Mouse (Mus musculus) intestine, postnatal 0 days (tissue): ENCODE results near the gene Rhou. TPM values are rescaled to one million over a fixed set of nuclear protein-coding genes. Genes with fewer than 3 reads are reported as not detected.

Experiments used
- ATAC-seq: fragments of 200-750 bp; cut with Nextera tagmentation; 2 replicates; pipeline ENCODE4 v1.8.0; 2017; ENCODE audit warnings: mild to moderate bottlenecking, moderate TSS enrichment, moderate library complexity
- H3K27ac ChIP-seq: fragments of 300-500 bp; sonication (generic); 2 replicates; pipeline ENCODE4 v1.5.1; 2014; ENCODE audit warnings: mild to moderate bottlenecking, low read depth, low read length, moderate library complexity
- H3K27me3 ChIP-seq: fragments of 300-500 bp; sonication (generic); replicated peaks from 2 replicates; pipeline ENCODE4 v1.6.1; 2014; ENCODE audit warnings: low read length, mixed read lengths; ENCODE audit not compliant: control insufficient read depth, insufficient read depth
- H3K36me3 ChIP-seq: fragments of 300-500 bp; sonication (generic); 2 replicates; pipeline ENCODE4 v1.6.1; 2014; ENCODE audit warnings: mild to moderate bottlenecking, moderate library complexity; ENCODE audit not compliant: control insufficient read depth, insufficient read depth
- H3K4me1 ChIP-seq: fragments of 300-500 bp; sonication (generic); replicated peaks from 2 replicates; pipeline ENCODE4 v1.6.1; 2014; ENCODE audit warnings: antibody characterized with exemption, low read length, mixed read lengths; ENCODE audit not compliant: control insufficient read depth, insufficient read depth
- H3K4me2 ChIP-seq: fragments of 300-500 bp; sonication (generic); replicated peaks from 2 replicates; pipeline ENCODE4 v1.6.1; 2014; ENCODE audit warnings: low read depth, mild to moderate bottlenecking, moderate library complexity
- H3K4me3 ChIP-seq: fragments of 300-500 bp; sonication (generic); 2 replicates; pipeline ENCODE4 v1.5.1; 2014; ENCODE audit warnings: low read depth, low read length
- H3K9ac ChIP-seq: fragments of 300-500 bp; sonication (generic); 2 replicates; pipeline ENCODE4 v1.6.1; 2014; ENCODE audit warnings: mild to moderate bottlenecking, low read depth, low read length
- H3K9me3 ChIP-seq: fragments of 300-500 bp; sonication (generic); 2 replicates; pipeline ENCODE4 v1.6.1; 2016; ENCODE audit warnings: mixed run types; ENCODE audit not compliant: control insufficient read depth
- CTCF ChIP-seq: sonication (generic); IDR thresholded peaks from 2 replicates; pipeline ENCODE4 v1.5.1; 2016; ENCODE audit warnings: low read depth, mild to moderate bottlenecking, control low read depth, antibody characterized with exemption, moderate library complexity
- WGBS: fragments of 180-500 bp; shearing (Covaris S2); extraction: QIAGEN DNeasy Blood & Tissue Kit; methylation state at CpG from one replicate; pipeline ENCODE4 v1.1.7; 2014; 5-methylcytosine and 5-hydroxymethylcytosine counted together
- polyA plus RNA-seq: library from polyadenylated mRNA; unstranded; fragments of >200 nt; fragmentation: Nextera tagmentation; extraction: Ambion mirVana; gene quantifications from 2 replicates; pipeline ENCODE4 v1.2.1, GENCODE M21; 2015

Gene Rhou
- polyA plus RNA-seq, 1 experiment from 2014 or later: 18.7 TPM

GRCm38 (mm10) chr8:123668681-123669080, 15.0 kb downstream of the Rhou start:
- H3K27me3 ChIP-seq: no peaks in the 10 kb centered on the region
- H3K4me1 ChIP-seq: no peaks in the 10 kb centered on the region
- WGBS: 43% methylated on average over 4 of the region's 4 CpGs
- H3K27ac ChIP-seq: no peak overlapping the region
- no peak overlapping the region for H3K9ac ChIP-seq
- no peaks in the 10 kb centered on the region for H3K9me3 ChIP-seq
- ATAC-seq: no peak
- H3K4me3 ChIP-seq: no peak overlapping the region
- TF ChIP-seq CTCF: no peak
- peaks cover 7% of the 10 kb centered on the region; the same call in 1 of the 2 replicates for H3K36me3 ChIP-seq
- H3K4me2 ChIP-seq: no peak overlapping the region

GRCm38 (mm10) chr8:123670766-123671165, 17.0 kb downstream of the Rhou start:
- no peaks in the 10 kb centered on the region for H3K4me1 ChIP-seq
- H3K27ac ChIP-seq: no peak overlapping the region
- H3K9me3 ChIP-seq: no peaks in the 10 kb centered on the region
- H3K4me3 ChIP-seq: no peak overlapping the region
- H3K4me2 ChIP-seq: no peak overlapping the region
- WGBS: 64% methylated on average over 7 of the region's 7 CpGs
- H3K36me3 ChIP-seq: no peaks in the 10 kb centered on the region
- ATAC-seq: no peak
- TF ChIP-seq CTCF: no peak
- H3K9ac ChIP-seq: no peak overlapping the region
- H3K27me3 ChIP-seq: no peaks in the 10 kb centered on the region

- H3K9me3 ChIP-seq: no peaks in the 10 kb centered on the region
- H3K27me3 ChIP-seq: no peaks in the 10 kb centered on the region
- 56% methylated on average over 7 of the region's 7 CpGs for whole genome bisulfite sequencing
- H3K4me2 ChIP-seq: no peak overlapping the region
- no peaks in the 10 kb centered on the region for H3K4me1 ChIP-seq
- no peaks in the 10 kb centered on the region for H3K36me3 ChIP-seq
- no peak overlapping the region for H3K4me3 ChIP-seq
- no peak overlapping the region for H3K27ac ChIP-seq
- TF ChIP-seq CTCF: no peak
- H3K9ac ChIP-seq: no peak overlapping the region
- ATAC-seq: no peak
These were observed 17.7 kb downstream of the Rhou start for GRCm38 (mm10) chr8:123671454-123671853.

- WGBS: 81% methylated on average over 6 of the region's 6 CpGs
- Histone ChIP-seq H3K4me3 (no peak overlapping the region), H3K27ac (no peak overlapping the region), H3K9ac (no peak overlapping the region), H3K36me3 (no peaks in the 10 kb centered on the region), H3K27me3 (no peaks in the 10 kb centered on the region), H3K9me3 (no peaks in the 10 kb centered on the region), H3K4me2 (no peak overlapping the region), H3K4me1 (no peaks in the 10 kb centered on the region)
- no peak for ATAC-seq
- no peak for TF ChIP-seq CTCF
These were observed 18.9 kb downstream of the Rhou start for GRCm38 (mm10) chr8:123672648-123673047.

GRCm38 (mm10) chr8:123675611-123676010, 21.9 kb downstream of the Rhou start:
- Histone ChIP-seq H3K4me1 (no peaks in the 10 kb centered on the region), H3K9ac (no peak overlapping the region), H3K9me3 (no peaks in the 10 kb centered on the region), H3K4me2 (no peak overlapping the region), H3K4me3 (no peak overlapping the region), H3K36me3 (no peaks in the 10 kb centered on the region), H3K27ac (no peak overlapping the region), H3K27me3 (no peaks in the 10 kb centered on the region)
- no peak for TF ChIP-seq CTCF
- 22% methylated on average over 5 of the region's 5 CpGs for WGBS
- no peak for ATAC-seq

- TF ChIP-seq CTCF: no peak
- no peak overlapping the region for H3K4me2 ChIP-seq
- ATAC-seq: no peak
- H3K27me3 ChIP-seq: no peaks in the 10 kb centered on the region
- no peak overlapping the region for H3K27ac ChIP-seq
- H3K36me3 ChIP-seq: no peaks in the 10 kb centered on the region
- no peak overlapping the region for H3K9ac ChIP-seq
- no peaks in the 10 kb centered on the region for H3K9me3 ChIP-seq
- H3K4me1 ChIP-seq: 0 out of 2 replicates have a peak, but pooled peaks cover 3% of the 10 kb centered on the region
- no peak overlapping the region for H3K4me3 ChIP-seq
- 81% methylated on average over 4 of the region's 4 CpGs for WGBS
These were observed 24.7 kb downstream of the Rhou start for GRCm38 (mm10) chr8:123678390-123678789.
